Mouse (Mus musculus) lung, adult 2 months (tissue): ENCODE data around the gene Psmd11.

Source experiments
- CTCF ChIP-seq: fragments of 200-500 bp; IDR thresholded peaks from 2 replicates; pipeline ENCODE4 v1.5.1; 2011; ENCODE audit warnings: mild to moderate bottlenecking, low read length, control low read depth; ENCODE audit not compliant: insufficient read depth
- POLR2A ChIP-seq: fragments of 200-500 bp; IDR thresholded peaks from 2 replicates; pipeline ENCODE4 v1.6.1; 2011; ENCODE audit warnings: low read depth, mild to moderate bottlenecking, control low read depth, low read length, borderline replicate concordance; ENCODE audit errors: extremely low read depth

- TF ChIP-seq CTCF, result no peak
- no peak for TF ChIP-seq POLR2A
Measured at GRCm38 (mm10) chr11:80449859-80450258, 21.4 kb downstream of the Psmd11 start.
